Mouse (Mus musculus): ENCODE measurements around the gene Gm6993.
A peak's percentile ranks its signal among the peaks of the same experiment; 100 is the strongest.

Gm6993 gene

DNA sequence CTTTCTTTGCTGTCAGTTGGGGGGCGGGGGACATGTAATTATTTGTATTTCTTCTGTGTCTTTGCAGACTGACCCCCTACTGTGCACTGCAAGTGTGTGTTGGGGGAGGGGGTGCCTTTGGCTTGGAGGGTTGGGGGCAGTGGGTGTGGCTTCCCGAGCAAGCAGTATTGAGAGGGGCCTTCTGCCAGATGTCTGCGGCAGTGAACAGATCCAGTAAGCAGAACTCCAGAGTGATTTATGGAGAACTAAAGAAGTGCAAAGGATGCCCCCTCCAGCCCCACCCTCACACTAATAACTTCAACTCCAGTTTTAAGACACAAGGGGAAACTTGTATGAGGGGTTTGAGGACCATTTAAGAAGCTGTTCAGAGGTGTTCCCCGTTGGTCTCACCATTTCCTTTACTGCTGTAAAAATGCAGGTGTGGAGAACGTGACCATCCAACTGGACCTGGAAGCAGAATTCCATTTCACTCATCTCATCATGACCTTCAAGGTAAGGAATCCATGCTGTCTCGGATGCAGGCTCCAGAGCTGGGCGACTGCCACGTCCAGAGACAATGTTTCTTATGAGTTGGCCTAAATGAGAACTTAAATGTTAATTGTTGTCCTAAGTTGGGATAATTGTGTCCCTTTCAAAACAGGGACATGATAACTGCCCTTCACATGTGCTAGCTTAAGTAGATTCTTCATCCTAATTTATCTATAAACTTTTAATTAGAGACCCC, 31.6 kb downstream of the Gm6993 start:
- no peak for DNase-seq

DNA sequence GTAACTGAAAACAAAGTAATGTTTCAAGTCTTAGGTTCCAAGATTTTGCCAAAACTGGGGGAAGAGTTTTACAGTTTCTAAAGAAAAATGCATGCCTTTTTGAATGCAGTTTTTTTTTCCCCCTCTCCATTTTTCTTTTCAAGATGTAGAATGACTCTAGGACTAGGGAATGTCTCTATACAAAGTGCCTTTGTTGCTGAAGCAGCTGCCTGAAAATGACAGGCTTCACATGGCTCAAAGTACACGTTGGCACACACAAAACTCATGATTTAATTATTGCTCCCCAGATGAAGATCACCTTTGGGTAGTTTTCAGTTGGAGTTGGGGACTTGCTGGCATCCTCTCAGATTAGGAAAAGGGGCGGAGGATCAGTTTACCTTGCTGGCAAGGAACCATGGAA, 32.3 kb downstream of the Gm6993 start:
- DNase-seq: no peak

DNA sequence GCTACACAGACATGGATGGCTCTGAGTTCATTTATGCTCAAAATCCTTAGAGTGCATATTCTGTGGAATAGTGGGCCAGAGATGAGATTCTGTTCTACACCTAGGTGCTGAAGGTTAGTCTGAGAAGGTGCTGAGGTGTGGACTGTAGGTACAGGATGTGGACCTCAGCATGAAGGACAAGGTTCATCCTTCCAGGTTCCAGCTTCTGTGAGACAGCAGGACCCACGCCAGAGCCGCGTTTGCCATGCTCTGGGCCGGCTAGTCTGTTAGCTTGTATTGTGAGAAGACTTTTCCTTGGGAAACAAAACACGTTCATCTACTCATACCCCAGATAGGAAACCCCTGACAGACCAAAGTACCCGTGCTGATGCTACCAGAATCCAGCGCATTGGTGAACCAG, 33.1 kb downstream of the Gm6993 start:
- DNase-seq: peak; percentile 90

DNA sequence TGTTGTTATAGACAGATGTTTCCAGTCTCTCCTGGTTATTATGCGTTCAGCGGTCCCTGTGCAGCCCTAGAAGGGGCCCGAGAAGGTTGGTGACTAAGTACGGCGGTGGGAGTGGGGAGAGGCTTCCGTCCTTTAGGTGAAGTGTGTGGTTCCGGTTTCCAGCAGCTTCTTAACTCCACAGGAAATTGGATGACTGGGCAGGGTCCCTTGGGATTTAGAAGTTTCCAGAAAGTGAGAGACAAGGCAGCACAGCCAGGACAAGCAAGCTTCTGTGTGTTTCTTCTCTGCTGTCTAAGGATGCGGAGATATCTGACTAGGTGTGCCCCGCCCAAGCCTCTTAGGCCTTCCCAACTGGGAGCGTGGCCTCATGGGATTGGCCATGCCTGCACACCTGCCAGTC, 34.8 kb downstream of the Gm6993 start:
- DNase-seq: peak; percentile 22

DNA sequence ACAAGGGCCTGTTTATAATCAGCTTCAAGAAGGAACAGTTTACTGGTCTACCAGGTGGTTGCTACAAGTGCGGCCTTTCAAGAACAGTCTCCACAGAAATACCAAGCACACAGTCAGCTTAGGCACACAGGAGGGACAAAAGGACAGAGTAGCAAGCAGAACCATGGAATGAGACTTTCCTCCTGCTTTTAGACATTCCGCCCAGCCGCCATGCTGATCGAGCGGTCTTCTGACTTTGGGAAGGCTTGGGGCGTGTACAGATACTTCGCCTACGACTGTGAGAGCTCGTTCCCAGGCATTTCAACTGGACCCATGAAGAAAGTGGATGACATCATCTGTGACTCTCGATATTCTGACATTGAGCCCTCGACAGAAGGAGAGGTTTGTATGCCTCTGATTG, 37.7 kb downstream of the Gm6993 start:
- DNase-seq: no peak

DNA sequence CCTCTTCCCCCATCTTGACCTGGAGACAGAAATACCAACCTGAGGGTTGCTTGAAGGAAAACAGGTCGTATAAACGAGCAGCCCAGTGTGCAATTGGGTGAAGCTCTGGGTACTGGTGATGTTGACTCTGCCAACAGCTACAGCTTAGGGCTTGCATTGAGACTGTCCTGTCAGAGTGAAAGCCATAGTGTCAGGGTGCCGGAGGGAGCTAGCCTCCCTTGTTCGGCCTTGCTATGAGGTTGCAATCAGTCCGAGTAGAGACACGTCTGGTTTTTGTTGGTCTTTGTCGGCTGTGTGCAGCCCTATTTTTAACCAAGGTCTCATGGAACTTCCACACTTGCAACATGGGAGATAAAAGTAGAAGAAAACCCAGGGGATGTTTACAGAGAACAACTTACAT, 39.7 kb downstream of the Gm6993 start:
- DNase-seq: no peak

DNA sequence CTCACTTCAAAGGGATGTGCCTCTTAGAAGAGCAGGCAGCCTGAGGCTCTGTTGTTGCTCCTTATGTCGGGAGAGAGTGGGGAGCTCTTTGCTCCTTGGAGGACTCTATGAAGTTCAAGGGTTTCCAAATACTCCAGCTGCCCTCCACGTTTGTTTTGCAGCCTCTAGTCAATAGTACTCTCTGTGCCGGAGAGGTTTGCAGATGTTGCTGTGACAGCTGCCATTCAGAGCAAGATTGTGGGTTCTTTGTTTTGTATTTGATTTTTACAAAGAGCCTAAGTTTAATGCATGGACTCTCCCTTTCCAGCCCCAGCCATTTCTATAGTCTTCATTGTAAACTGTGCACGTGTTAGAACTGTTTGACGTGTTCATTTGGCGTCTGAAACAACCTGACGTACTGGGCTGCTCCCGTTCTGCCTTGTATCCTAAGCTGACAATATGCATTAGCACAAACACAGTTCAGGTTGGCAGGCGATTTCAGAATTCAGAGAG, 40.6 kb downstream of the Gm6993 start:
- DNase-seq: no peak

DNA sequence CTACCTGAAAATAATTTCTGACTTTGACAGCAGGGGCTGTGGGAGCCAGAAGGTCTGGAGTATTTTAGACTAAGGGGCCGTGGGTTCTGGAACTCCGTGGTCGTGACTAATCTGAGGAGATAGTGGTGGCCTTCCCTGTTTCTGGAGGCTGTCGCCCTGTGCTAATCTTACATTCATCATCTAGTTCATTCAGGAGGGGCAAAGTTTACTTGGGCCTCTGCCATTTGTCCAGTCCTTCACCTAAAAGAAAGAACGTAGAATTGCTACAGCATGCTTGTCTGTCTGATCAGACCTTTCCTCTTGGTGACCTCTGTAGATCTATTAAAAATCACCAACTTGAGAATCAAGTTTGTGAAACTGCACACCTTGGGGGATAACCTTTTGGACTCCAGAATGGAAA, 41.7 kb downstream of the Gm6993 start:
- peak; percentile 75 for DNase-seq

DNA sequence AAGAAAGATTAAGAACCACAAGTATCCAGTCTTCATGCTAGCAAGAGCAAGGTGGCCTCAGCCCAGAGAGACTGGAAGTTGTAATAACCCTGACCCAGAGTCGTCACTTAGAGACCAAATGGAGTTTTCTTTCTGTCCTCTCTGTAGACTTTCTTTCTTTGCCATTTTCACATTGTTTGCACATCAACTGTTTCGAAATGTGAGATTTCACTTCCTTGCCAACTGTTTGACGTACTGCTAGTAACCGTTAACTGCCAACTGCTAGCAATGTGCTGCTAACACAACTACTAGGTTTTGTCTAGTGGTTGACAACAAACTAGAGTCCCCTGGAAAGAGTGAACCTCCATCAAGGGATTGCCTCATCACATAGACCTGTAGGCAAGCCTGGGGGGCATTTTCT, 42.6 kb downstream of the Gm6993 start:
- DNase-seq: no peak

DNA sequence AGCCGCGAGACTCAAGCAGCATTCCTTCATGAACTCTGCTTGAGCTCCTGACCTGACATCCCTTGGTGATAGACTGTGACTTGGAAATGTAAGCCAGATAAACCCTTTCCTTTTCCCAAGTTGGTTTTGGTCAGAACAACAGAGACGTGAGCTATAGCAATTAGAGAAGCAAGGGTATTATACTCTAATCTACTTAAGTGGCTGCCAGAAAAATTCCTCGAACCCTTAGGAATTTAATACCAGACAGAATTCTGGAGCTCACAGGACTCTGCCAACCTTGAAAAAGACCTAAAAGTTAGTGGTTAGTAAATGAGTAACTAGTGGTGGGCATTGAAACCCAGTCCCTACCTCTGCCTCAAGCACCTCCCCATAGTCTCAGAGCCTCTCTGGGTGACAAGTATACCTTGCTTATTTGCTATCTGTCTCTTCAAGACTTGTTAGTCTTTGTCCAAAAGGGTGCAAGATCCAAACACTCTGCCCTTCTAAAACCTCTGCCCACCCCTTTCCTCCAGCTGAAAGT, 43.1 kb downstream of the Gm6993 start:
- peak; percentile 72 for DNase-seq

DNA sequence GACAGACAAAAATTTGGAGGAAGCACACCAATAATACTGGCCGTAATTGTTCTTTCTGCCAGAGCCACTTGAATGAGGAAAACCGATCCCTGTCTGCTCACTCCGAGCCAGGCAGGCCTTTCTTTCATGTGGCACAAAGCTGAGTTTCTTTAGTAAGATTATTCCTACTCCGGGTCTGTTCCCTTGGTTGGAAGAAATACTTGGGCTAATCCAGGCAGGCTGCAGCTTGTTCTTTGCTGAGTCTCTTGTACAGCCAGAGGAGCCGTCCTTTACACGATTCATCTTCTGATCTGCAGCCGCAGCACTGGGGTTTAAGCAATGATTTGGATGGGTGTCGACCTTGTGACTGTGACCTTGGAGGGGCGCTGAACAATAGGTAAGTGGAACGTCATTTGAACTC, 48.5 kb downstream of the Gm6993 start:
- no peak for DNase-seq
